Mouse (Mus musculus): ENCODE data around the gene Txndc2. TPM values are rescaled to one million over a fixed set of nuclear protein-coding genes. Genes with fewer than 3 reads are reported as not detected.
"Not testable (repeated sequence)": the region's sequence is repeated elsewhere in the genome, so short reads cannot be mapped to it uniquely, and the experiment has no call there.

Txndc2 gene
- polyA plus RNA-seq, 1 experiment from 2014 or later = 0.12 TPM

- no peak for ATAC-seq (ENCODE audit: low FRiP score)
- H3K27me3 ChIP-seq (ENCODE audit: control insufficient read depth, insufficient read depth, low read length) = no peaks in the 10 kb centered on the region
- no peak overlapping the region for H3K9ac ChIP-seq (ENCODE audit: low read length)
- H3K4me2 ChIP-seq = no peak overlapping the region
- WGBS = 82% methylated on average over 6 of the region's 6 CpGs
- no peak overlapping the region for H3K4me3 ChIP-seq (ENCODE audit: low read depth, low read length)
- no peaks in the 10 kb centered on the region for H3K9me3 ChIP-seq (ENCODE audit: control insufficient read depth, low read length)
- no peak overlapping the region for H3K27ac ChIP-seq (ENCODE audit: low read depth, low read length)
- H3K4me1 ChIP-seq (ENCODE audit: control insufficient read depth, insufficient read depth, low read length) = peaks cover 9% of the 10 kb centered on the region; the same call in 1 of the 2 replicates
- no peaks in the 10 kb centered on the region for H3K36me3 ChIP-seq (ENCODE audit: control insufficient read depth, insufficient read depth, low read length)
- no peak for DNase-seq (ENCODE audit: low spot score, missing footprints)
Measured at GRCm38 (mm10) chr17:65647226-65647625, 5.3 kb upstream of the Txndc2 start.

- Histone ChIP-seq H3K9ac (ENCODE audit: low read length) (no peak overlapping the region), H3K36me3 (ENCODE audit: control insufficient read depth, insufficient read depth, low read length) (no peaks in the 10 kb centered on the region), H3K9me3 (ENCODE audit: control insufficient read depth, low read length) (no peaks in the 10 kb centered on the region), H3K4me3 (ENCODE audit: low read depth, low read length) (no peak overlapping the region), H3K27ac (ENCODE audit: low read depth, low read length) (no peak overlapping the region), H3K4me2 (no peak overlapping the region), H3K27me3 (ENCODE audit: control insufficient read depth, insufficient read depth, low read length) (no peaks in the 10 kb centered on the region), H3K4me1 (ENCODE audit: control insufficient read depth, insufficient read depth, low read length) (peaks cover 9% of the 10 kb centered on the region; the same call in 1 of the 2 replicates)
- ATAC-seq (ENCODE audit: low FRiP score) (no peak), DNase-seq (ENCODE audit: low spot score, missing footprints) (no peak)
- WGBS = 90% methylated on average over 5 of the region's 5 CpGs
Measured at GRCm38 (mm10) chr17:65643579-65643978, 1.6 kb upstream of the Txndc2 start.

GRCm38 (mm10) chr17:65643051-65643521 is 1.1 kb upstream of the Txndc2 start:
- DNase-seq (ENCODE audit: low spot score, missing footprints) = no peak
- H3K9me3 ChIP-seq (ENCODE audit: control insufficient read depth, low read length) = no peaks in the 10 kb centered on the region
- 36% methylated on average over 10 of the region's 10 CpGs for WGBS
- no peak overlapping the region for H3K4me3 ChIP-seq (ENCODE audit: low read depth, low read length)
- no peak overlapping the region for H3K4me2 ChIP-seq
- no peaks in the 10 kb centered on the region for H3K27me3 ChIP-seq (ENCODE audit: control insufficient read depth, insufficient read depth, low read length)
- no peaks in the 10 kb centered on the region for H3K36me3 ChIP-seq (ENCODE audit: control insufficient read depth, insufficient read depth, low read length)
- no peak overlapping the region for H3K9ac ChIP-seq (ENCODE audit: low read length)
- peak; percentile 22; the same call in 1 of the 2 replicates for ATAC-seq (ENCODE audit: low FRiP score)
- peaks cover 9% of the 10 kb centered on the region; the same call in 1 of the 2 replicates for H3K4me1 ChIP-seq (ENCODE audit: control insufficient read depth, insufficient read depth, low read length)
- no peak overlapping the region for H3K27ac ChIP-seq (ENCODE audit: low read depth, low read length)

- Histone ChIP-seq H3K4me3 (ENCODE audit: low read depth, low read length) (no peak overlapping the region), H3K4me1 (ENCODE audit: control insufficient read depth, insufficient read depth, low read length) (peaks cover 9% of the 10 kb centered on the region; the same call in 1 of the 2 replicates), H3K9me3 (ENCODE audit: control insufficient read depth, low read length) (no peaks in the 10 kb centered on the region), H3K9ac (ENCODE audit: low read length) (no peak overlapping the region), H3K27me3 (ENCODE audit: control insufficient read depth, insufficient read depth, low read length) (no peaks in the 10 kb centered on the region), H3K4me2 (no peak overlapping the region), H3K27ac (ENCODE audit: low read depth, low read length) (no peak overlapping the region), H3K36me3 (ENCODE audit: control insufficient read depth, insufficient read depth, low read length) (no peaks in the 10 kb centered on the region)
- no peak for DNase-seq (ENCODE audit: low spot score, missing footprints)
- ATAC-seq (ENCODE audit: low FRiP score) = peak; percentile 30; the same call in 1 of the 2 replicates
- WGBS = 17% methylated on average over 5 of the region's 5 CpGs
Measured at GRCm38 (mm10) chr17:65642578-65642991, 617 bp upstream of the Txndc2 start.

GRCm38 (mm10) chr17:65639144-65639543 is 2.8 kb downstream of the Txndc2 start:
- H3K9me3 ChIP-seq (ENCODE audit: control insufficient read depth, low read length) = no peaks in the 10 kb centered on the region
- H3K4me3 ChIP-seq (ENCODE audit: low read depth, low read length) = no peak overlapping the region
- H3K4me1 ChIP-seq (ENCODE audit: control insufficient read depth, insufficient read depth, low read length) = peaks cover 9% of the 10 kb centered on the region; the same call in 1 of the 2 replicates
- H3K27me3 ChIP-seq (ENCODE audit: control insufficient read depth, insufficient read depth, low read length) = no peaks in the 10 kb centered on the region
- DNase-seq (ENCODE audit: low spot score, missing footprints) (no peak), ATAC-seq (ENCODE audit: low FRiP score) (no peak)
- no peak overlapping the region for H3K9ac ChIP-seq (ENCODE audit: low read length)
- H3K36me3 ChIP-seq (ENCODE audit: control insufficient read depth, insufficient read depth, low read length) = no peaks in the 10 kb centered on the region
- H3K27ac ChIP-seq (ENCODE audit: low read depth, low read length) = no peak overlapping the region
- WGBS = 79% methylated on average over 1 of the region's 1 CpGs
- H3K4me2 ChIP-seq = no peak overlapping the region

GRCm38 (mm10) chr17:65635715-65636360 is 6.1 kb downstream of the Txndc2 start:
- no peaks in the 10 kb centered on the region for H3K36me3 ChIP-seq (ENCODE audit: control insufficient read depth, insufficient read depth, low read length)
- H3K4me3 ChIP-seq (ENCODE audit: low read depth, low read length) = no peak overlapping the region
- WGBS = 86% methylated on average over 14 of the region's 14 CpGs
- H3K9ac ChIP-seq (ENCODE audit: low read length) = no peak overlapping the region
- no peaks in the 10 kb centered on the region for H3K4me1 ChIP-seq (ENCODE audit: control insufficient read depth, insufficient read depth, low read length)
- DNase-seq (ENCODE audit: low spot score, missing footprints) = peak; percentile 31
- no peaks in the 10 kb centered on the region for H3K9me3 ChIP-seq (ENCODE audit: control insufficient read depth, low read length)
- no peak overlapping the region for H3K4me2 ChIP-seq
- H3K27me3 ChIP-seq (ENCODE audit: control insufficient read depth, insufficient read depth, low read length) = no peaks in the 10 kb centered on the region
- H3K27ac ChIP-seq (ENCODE audit: low read depth, low read length) = no peak overlapping the region
- ATAC-seq (ENCODE audit: low FRiP score) = no peak

- no peak for ATAC-seq (ENCODE audit: low FRiP score)
- H3K4me1 ChIP-seq (ENCODE audit: control insufficient read depth, insufficient read depth, low read length) = no peaks in the 10 kb centered on the region
- no peaks in the 10 kb centered on the region for H3K9me3 ChIP-seq (ENCODE audit: control insufficient read depth, low read length)
- no peaks in the 10 kb centered on the region for H3K36me3 ChIP-seq (ENCODE audit: control insufficient read depth, insufficient read depth, low read length)
- DNase-seq (ENCODE audit: low spot score, missing footprints) = no peak
- no peak overlapping the region for H3K4me3 ChIP-seq (ENCODE audit: low read depth, low read length)
- H3K27me3 ChIP-seq (ENCODE audit: control insufficient read depth, insufficient read depth, low read length) = no peaks in the 10 kb centered on the region
- no peak overlapping the region for H3K27ac ChIP-seq (ENCODE audit: low read depth, low read length)
- 83% methylated on average over 6 of the region's 6 CpGs for WGBS
- no peak overlapping the region for H3K4me2 ChIP-seq
- H3K9ac ChIP-seq (ENCODE audit: low read length) = no peak overlapping the region
Measured at GRCm38 (mm10) chr17:65629943-65630342, 12.0 kb downstream of the Txndc2 start.

- ATAC-seq (ENCODE audit: low FRiP score); H3K4me1 ChIP-seq (ENCODE audit: control insufficient read depth, insufficient read depth, low read length); H3K4me2 ChIP-seq; H3K27me3 ChIP-seq (ENCODE audit: control insufficient read depth, insufficient read depth, low read length); H3K36me3 ChIP-seq (ENCODE audit: control insufficient read depth, insufficient read depth, low read length); H3K9ac ChIP-seq (ENCODE audit: low read length); H3K9me3 ChIP-seq (ENCODE audit: control insufficient read depth, low read length); H3K27ac ChIP-seq (ENCODE audit: low read depth, low read length); DNase-seq (ENCODE audit: low spot score, missing footprints); H3K4me3 ChIP-seq (ENCODE audit: low read depth, low read length): not testable (repeated sequence)
- 90% methylated on average over 13 of the region's 13 CpGs for WGBS
Measured at GRCm38 (mm10) chr17:65628823-65629532, 13.0 kb downstream of the Txndc2 start.

- Histone ChIP-seq H3K4me2 (no peak overlapping the region), H3K4me3 (ENCODE audit: low read depth, low read length) (no peak overlapping the region), H3K4me1 (ENCODE audit: control insufficient read depth, insufficient read depth, low read length) (no peaks in the 10 kb centered on the region), H3K27me3 (ENCODE audit: control insufficient read depth, insufficient read depth, low read length) (no peaks in the 10 kb centered on the region), H3K9me3 (ENCODE audit: control insufficient read depth, low read length) (no peaks in the 10 kb centered on the region), H3K27ac (ENCODE audit: low read depth, low read length) (no peak overlapping the region), H3K36me3 (ENCODE audit: control insufficient read depth, insufficient read depth, low read length) (no peaks in the 10 kb centered on the region), H3K9ac (ENCODE audit: low read length) (no peak overlapping the region)
- ATAC-seq (ENCODE audit: low FRiP score) (no peak), DNase-seq (ENCODE audit: low spot score, missing footprints) (no peak)
- 87% methylated on average over 6 of the region's 6 CpGs for WGBS
Measured at GRCm38 (mm10) chr17:65626301-65626700, 15.7 kb downstream of the Txndc2 start.
